Mouse (Mus musculus): Measurements from ENCODE around the gene Eef1akmt3.
A peak's percentile ranks its signal among the peaks of the same experiment; 100 is the strongest.

Eef1akmt3 gene

GRCm38 (mm10) chr10:127001297-127001696 lies 40.0 kb downstream of the Eef1akmt3 start:
- DNase-seq (ENCODE audit: low spot score in 2 of 2): no peak

- no peak for DNase-seq (ENCODE audit: low spot score in 2 of 2)
Measured at GRCm38 (mm10) chr10:127000529-127000928, 40.8 kb downstream of the Eef1akmt3 start, which contains the start of gene Avil. TSS of gene Avil (plus strand) at chr10:127000709.

- DNase-seq (ENCODE audit: low spot score in 2 of 2): no peak
Measured at GRCm38 (mm10) chr10:126997340-126998113, 43.8 kb downstream of the Eef1akmt3 start.

- DNase-seq (ENCODE audit: low spot score in 2 of 2): no peak
Measured at GRCm38 (mm10) chr10:126993621-126994020, 47.7 kb downstream of the Eef1akmt3 start.

GRCm38 (mm10) chr10:126991676-126992075 lies 49.6 kb downstream of the Eef1akmt3 start:
- no peak for DNase-seq (ENCODE audit: low spot score in 2 of 2)

GRCm38 (mm10) chr10:126990313-126991056 lies 50.8 kb downstream of the Eef1akmt3 start:
- peak; percentile 74 to 88 for DNase-seq (ENCODE audit: low spot score in 2 of 2)

GRCm38 (mm10) chr10:126988513-126989165 lies 52.7 kb downstream of the Eef1akmt3 start:
- no peak for DNase-seq (ENCODE audit: low spot score in 2 of 2)

GRCm38 (mm10) chr10:126987183-126988118 lies 53.9 kb downstream of the Eef1akmt3 start:
- no peak for DNase-seq (ENCODE audit: low spot score in 2 of 2)

GRCm38 (mm10) chr10:126986541-126986961 lies 54.8 kb downstream of the Eef1akmt3 start:
- peak; percentile 58 to 86 for DNase-seq (ENCODE audit: low spot score in 2 of 2)

- no peak for DNase-seq (ENCODE audit: low spot score in 2 of 2)
Measured at GRCm38 (mm10) chr10:126985579-126985978, 55.7 kb downstream of the Eef1akmt3 start.

- no peak for DNase-seq (ENCODE audit: low spot score in 2 of 2)
Measured at GRCm38 (mm10) chr10:126985127-126985526, 56.2 kb downstream of the Eef1akmt3 start.

- DNase-seq (ENCODE audit: low spot score in 2 of 2): no peak
Measured at GRCm38 (mm10) chr10:126984189-126985004, 56.9 kb downstream of the Eef1akmt3 start.

- DNase-seq (ENCODE audit: low spot score in 2 of 2): no peak
Measured at GRCm38 (mm10) chr10:126983193-126983725, 58.1 kb downstream of the Eef1akmt3 start.

- DNase-seq (ENCODE audit: low spot score in 2 of 2): no peak
Measured at GRCm38 (mm10) chr10:126981746-126982145, 59.6 kb downstream of the Eef1akmt3 start.
